Mouse (Mus musculus) hindbrain, embryonic 16.5 days (tissue): ENCODE results near the gene Cd207. TPM values are rescaled to one million over a fixed set of nuclear protein-coding genes. Genes with fewer than 3 reads are reported as not detected.

Experiments
- ATAC-seq: fragments of 200-750 bp; cut with Nextera tagmentation; 2 replicates; pipeline ENCODE4 v1.8.0; 2017; ENCODE audit warnings: moderate TSS enrichment, moderate library complexity
- H3K27ac ChIP-seq: fragments of 300-500 bp; sonication (generic); 2 replicates; pipeline ENCODE4 v1.5.1; 2014; ENCODE audit warnings: low read depth, mild to moderate bottlenecking, control low read depth, low read length, moderate library complexity
- H3K27me3 ChIP-seq: fragments of 300-500 bp; sonication (generic); replicated peaks from 2 replicates; pipeline ENCODE4 v1.6.1; 2014; ENCODE audit warnings: low read length; ENCODE audit not compliant: control insufficient read depth, insufficient read depth
- H3K36me3 ChIP-seq: fragments of 300-500 bp; sonication (generic); 2 replicates; pipeline ENCODE4 v1.6.1; 2014; ENCODE audit warnings: mild to moderate bottlenecking, low read length, moderate library complexity, mixed read lengths; ENCODE audit not compliant: control insufficient read depth, insufficient read depth
- H3K4me1 ChIP-seq: fragments of 300-500 bp; sonication (generic); 2 replicates; pipeline ENCODE4 v1.6.1; 2014; ENCODE audit warnings: low read depth, low read length; ENCODE audit not compliant: control insufficient read depth, insufficient read depth
- H3K4me2 ChIP-seq: fragments of 300-500 bp; sonication (generic); 2 replicates; pipeline ENCODE4 v1.6.1; 2014; ENCODE audit warnings: mild to moderate bottlenecking, low read length, control low read depth, moderate library complexity
- H3K4me3 ChIP-seq: fragments of 300-500 bp; sonication (generic); 2 replicates; pipeline ENCODE4 v1.5.1; 2014; ENCODE audit warnings: mild to moderate bottlenecking, low read length, control low read depth, moderate library complexity
- H3K9ac ChIP-seq: fragments of 300-500 bp; sonication (generic); 2 replicates; pipeline ENCODE4 v1.6.1; 2014; ENCODE audit warnings: low read depth, mild to moderate bottlenecking, control low read depth, low read length, moderate library complexity
- H3K9me3 ChIP-seq: fragments of 300-500 bp; sonication (generic); 2 replicates; pipeline ENCODE4 v1.6.1; 2014; ENCODE audit warnings: mild to moderate bottlenecking, low read length, moderate library complexity; ENCODE audit not compliant: control insufficient read depth
- WGBS: fragments of 180-500 bp; shearing (Covaris S2); extraction: QIAGEN DNeasy Blood & Tissue Kit; methylation state at CpG from one replicate; pipeline ENCODE4 v1.1.7; 2014; 5-methylcytosine and 5-hydroxymethylcytosine counted together
- polyA plus RNA-seq: library from polyadenylated mRNA; unstranded; fragments of >200 nt; fragmentation: Nextera tagmentation; extraction: Ambion mirVana; gene quantifications from 2 replicates; pipeline ENCODE4 v1.2.1, GENCODE M21; 2015

Gene Cd207
- not detected in 2 replicates for polyA plus RNA-seq

DNA sequence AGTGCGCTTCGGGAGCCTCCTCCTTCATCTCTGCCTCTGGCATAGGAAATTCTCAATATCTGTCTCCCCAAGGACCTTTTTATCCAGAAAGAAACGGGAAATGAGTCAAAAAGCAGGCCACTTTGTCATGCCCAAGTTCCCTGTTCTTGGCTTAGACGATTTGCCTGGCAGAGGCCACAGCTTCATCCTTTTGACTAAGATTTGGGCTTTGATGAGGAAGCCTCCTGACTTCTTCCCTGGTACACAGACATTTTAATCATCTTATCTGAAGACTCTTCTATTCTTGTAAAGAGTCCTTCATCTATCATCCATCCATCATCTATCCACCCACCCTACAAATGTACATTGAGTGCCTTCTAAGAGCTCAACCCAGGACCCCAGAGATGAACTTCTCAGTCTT is at the start of gene Cd207:
Gene Cd207, minus strand, starts transcription at position 101 of the 400 bp plus-strand sequence.
- no peaks in the 10 kb centered on the region for H3K4me1 ChIP-seq
- no peak within 1 kb of the TSS for H3K9ac ChIP-seq
- no peak within 1 kb of the TSS for H3K4me2 ChIP-seq
- H3K36me3 ChIP-seq: no peaks in the 10 kb centered on the region
- H3K27me3 ChIP-seq: no peaks in the 10 kb centered on the region
- H3K4me3 ChIP-seq: no peak within 1 kb of the TSS
- no peaks in the 10 kb centered on the region for H3K9me3 ChIP-seq
- WGBS: 76% methylated on average over 4 of the region's 4 CpGs
- H3K27ac ChIP-seq: no peak within 1 kb of the TSS
- no peak for ATAC-seq

DNA sequence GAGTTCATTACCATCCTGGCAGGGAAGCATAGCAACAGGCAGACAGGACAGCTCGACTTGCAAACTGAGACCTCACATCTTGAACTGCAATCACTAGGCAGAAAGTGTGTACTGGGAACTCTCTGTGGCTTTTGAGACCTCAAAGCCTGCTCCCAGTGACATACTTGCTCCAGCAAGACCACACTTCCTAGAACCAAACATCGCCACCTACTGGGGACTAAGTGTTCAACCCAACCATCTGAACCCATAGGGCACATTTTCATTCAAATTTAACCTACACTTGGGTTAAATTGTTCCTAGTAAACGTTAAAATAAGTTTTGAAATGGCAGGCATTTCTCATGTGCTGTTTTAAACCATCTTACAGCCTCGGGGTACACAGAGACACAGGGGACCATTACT is 49.5 kb upstream of the Cd207 start:
- Histone ChIP-seq H3K4me2 (no peak overlapping the region), H3K27ac (no peak overlapping the region), H3K9me3 (no peaks in the 10 kb centered on the region), H3K4me3 (no peak overlapping the region), H3K27me3 (peaks cover 10% of the 10 kb centered on the region), H3K9ac (no peak overlapping the region), H3K36me3 (no peaks in the 10 kb centered on the region), H3K4me1 (no peaks in the 10 kb centered on the region)
- no peak for ATAC-seq
- 42% methylated on average over 4 of the region's 4 CpGs for WGBS

DNA sequence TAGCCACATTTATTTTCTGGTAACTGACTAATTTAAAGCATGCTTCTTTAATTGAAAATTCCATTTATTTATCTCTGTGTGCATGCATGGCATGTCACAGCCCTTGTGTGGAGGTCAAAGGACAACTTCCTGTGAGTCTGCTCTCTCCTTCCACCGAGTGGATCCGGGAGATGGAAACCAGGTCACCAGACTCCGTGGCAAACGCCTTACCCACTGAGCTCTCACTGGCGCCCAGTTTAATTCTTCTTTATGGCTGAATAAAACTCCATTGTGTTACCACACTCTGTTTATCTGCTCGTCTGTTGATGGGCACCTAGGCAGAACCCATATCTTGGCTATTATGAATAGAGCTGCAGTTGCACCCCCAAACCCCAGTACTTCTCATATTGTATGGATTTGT is 44.9 kb upstream of the Cd207 start:
- no peak for ATAC-seq
- no peaks in the 10 kb centered on the region for H3K36me3 ChIP-seq
- H3K4me2 ChIP-seq: no peak overlapping the region
- H3K9ac ChIP-seq: no peak overlapping the region
- no peak overlapping the region for H3K27ac ChIP-seq
- H3K4me3 ChIP-seq: no peak overlapping the region
- 29% methylated on average over 6 of the region's 6 CpGs for WGBS
- H3K27me3 ChIP-seq: peaks cover 52% of the 10 kb centered on the region
- no peaks in the 10 kb centered on the region for H3K4me1 ChIP-seq
- H3K9me3 ChIP-seq: no peaks in the 10 kb centered on the region

DNA sequence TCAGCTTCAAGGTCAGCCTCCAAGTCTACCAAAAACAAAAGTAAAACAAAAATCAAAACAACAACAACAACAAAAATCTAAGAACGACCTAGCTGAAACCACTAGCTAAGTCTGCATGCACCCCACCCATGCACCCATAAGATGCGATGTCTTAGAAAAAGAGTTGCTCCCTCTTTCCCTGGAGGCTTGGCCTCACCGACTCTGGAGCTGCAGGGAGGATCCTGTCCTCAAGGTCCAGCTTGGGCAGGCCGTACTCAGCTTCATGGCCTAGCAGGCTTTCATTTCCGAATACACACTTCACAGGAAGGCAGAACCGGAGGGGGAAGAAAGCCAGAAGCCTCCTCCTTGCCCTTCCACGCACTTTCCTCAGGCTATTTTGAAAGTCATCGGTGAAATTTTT is 39.4 kb upstream of the Cd207 start:
- Histone ChIP-seq H3K27ac (no peak overlapping the region), H3K36me3 (no peaks in the 10 kb centered on the region), H3K4me1 (peaks cover 1% of the 10 kb centered on the region), H3K9me3 (no peaks in the 10 kb centered on the region), H3K4me3 (no peak overlapping the region), H3K4me2 (no peak overlapping the region), H3K9ac (no peak overlapping the region), H3K27me3 (peaks cover 82% of the 10 kb centered on the region)
- ATAC-seq: no peak
- 2% methylated on average over 8 of the region's 8 CpGs for WGBS

DNA sequence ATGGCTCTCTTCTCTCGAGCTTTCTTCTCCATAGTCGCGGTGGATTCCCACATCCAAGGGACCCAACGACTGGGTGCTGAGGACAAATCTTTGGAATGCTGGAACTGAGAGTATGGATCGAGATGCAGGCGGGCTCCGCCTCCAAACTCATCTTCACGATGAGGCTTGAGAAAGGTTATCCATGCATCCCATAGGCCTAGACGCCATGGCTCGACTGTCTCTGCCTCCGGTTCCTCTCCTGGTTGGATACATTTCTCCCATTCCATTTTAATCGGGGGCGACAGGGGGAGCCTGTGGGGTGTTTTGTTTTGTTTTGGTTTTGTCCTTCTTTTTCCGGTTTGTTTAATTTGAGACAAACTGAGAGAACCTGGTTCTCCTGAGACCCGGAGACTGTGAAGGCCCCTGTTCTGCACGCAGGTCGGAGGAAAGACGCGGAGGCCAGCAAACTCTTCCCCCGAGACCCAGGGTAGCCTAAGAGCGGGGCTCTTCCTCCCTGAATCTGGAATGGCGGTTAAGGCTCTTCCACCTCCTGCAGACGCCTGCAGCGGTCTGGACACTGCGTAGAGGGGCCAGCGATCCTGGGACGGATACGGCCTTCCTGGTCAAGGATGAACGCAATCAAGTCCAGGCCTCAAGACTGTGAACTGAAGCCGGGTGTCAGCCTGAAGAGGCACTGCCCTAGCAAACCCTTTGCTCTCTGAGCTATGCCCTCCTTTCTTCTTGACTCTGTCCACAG is 38.0 kb upstream of the Cd207 start:
- H3K27me3 ChIP-seq: peaks cover 71% of the 10 kb centered on the region
- no peaks in the 10 kb centered on the region for H3K9me3 ChIP-seq
- ATAC-seq: no peak
- H3K4me1 ChIP-seq: peaks cover 9% of the 10 kb centered on the region
- WGBS: 2% methylated on average over 30 of the region's 30 CpGs
- no peak overlapping the region for H3K4me3 ChIP-seq
- H3K27ac ChIP-seq: no peak overlapping the region
- no peak overlapping the region for H3K4me2 ChIP-seq
- no peaks in the 10 kb centered on the region for H3K36me3 ChIP-seq
- no peak overlapping the region for H3K9ac ChIP-seq

DNA sequence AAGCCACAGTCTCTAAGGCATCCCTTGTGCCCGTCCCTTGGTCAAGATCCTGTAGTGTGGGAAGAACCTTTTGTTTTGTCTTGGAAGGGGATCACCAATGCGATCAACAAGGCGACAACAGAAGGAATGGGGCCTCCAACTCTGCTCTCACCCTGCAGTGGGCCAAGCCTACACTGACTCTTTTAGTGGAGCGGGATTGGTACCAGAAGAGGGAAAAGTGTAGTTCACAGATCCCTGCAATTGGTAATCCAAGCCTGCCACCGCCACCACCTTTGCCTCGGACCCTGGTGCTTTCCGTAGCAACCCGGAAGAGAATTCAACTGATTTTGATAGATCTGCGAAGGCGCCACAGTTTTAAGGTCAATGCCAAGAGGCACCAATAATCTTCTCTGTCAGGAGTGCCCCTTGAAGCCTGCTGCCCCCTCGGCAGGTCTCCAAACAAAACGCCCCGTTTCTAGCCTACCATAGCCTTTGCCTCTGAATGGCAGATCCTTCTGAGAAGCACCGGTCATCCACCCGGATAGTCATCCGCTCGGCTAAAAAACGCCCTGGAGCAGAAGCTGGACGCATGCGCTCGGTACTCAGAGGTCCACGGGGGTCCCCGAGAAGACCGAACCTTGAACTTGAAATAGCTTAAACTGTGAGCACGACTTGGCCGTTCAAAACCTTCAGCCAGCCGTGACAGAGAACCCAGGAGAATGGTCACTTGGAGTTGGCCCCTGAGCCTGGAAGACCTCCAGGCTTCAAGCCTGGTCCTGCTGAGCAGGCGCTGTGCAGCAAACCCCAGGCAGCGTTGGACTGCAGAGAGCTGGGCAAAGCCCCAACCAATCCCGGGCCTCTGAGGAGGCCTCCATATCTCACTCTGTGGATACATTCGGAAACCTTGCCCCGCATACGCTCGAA is 36.8 kb upstream of the Cd207 start:
- Histone ChIP-seq H3K9me3 (no peaks in the 10 kb centered on the region), H3K27me3 (peaks cover 70% of the 10 kb centered on the region), H3K4me1 (peaks cover 9% of the 10 kb centered on the region), H3K27ac (no peak overlapping the region), H3K4me2 (no peak overlapping the region; the same call in 1 of the 2 replicates), H3K36me3 (no peaks in the 10 kb centered on the region), H3K9ac (no peak overlapping the region), H3K4me3 (no peak overlapping the region; the same call in 1 of the 2 replicates)
- ATAC-seq: no peak
- WGBS: 1% methylated on average over 34 of the region's 34 CpGs

DNA sequence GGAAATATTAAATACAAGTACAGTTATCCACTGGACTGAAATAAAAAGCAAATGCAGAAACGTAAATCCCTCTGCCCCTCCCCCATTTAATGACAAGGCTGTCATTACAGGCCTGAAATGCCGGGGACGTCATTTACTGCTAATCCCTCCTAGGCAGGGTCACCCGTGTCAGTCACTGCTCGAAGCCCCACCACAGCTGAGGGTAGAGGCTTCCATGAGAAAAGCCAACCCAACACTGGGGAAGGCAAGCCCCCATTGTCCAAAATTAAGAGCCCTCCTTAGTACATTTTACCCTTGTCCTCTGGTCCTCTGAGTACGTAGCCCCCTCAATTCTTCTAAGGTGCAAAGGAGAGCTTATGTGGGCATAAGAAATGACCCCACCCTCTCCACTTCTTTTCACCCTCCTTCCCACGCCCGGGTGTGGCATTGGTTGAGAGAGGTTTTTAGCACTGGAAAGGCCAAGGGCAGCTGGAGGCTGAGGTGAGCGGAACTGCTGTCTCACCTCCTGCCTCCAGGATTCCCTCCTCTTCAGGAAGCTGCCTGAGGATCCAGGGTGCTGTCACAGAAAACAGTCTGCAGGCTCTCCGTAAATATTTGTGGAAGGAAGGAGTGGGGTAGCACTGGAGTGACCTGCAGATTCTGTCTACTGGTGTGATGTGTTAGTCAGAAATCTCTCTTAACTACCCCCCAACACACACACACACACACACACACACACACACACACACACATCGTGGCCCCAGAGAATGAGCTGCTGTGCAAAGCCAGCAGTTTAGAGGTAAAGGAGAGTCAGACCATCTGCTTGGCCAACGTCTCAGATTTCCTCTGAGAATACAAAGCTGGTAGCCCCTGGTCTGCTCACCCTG is 35.8 kb upstream of the Cd207 start:
- H3K9me3 ChIP-seq: no peaks in the 10 kb centered on the region
- peaks cover 9% of the 10 kb centered on the region for H3K4me1 ChIP-seq
- no peak overlapping the region for H3K27ac ChIP-seq
- no peak overlapping the region for H3K9ac ChIP-seq
- H3K4me3 ChIP-seq: no peak overlapping the region
- peaks cover 72% of the 10 kb centered on the region for H3K27me3 ChIP-seq
- WGBS: 7% methylated on average over 12 of the region's 12 CpGs
- H3K36me3 ChIP-seq: no peaks in the 10 kb centered on the region
- no peak for ATAC-seq
- H3K4me2 ChIP-seq: no peak overlapping the region

DNA sequence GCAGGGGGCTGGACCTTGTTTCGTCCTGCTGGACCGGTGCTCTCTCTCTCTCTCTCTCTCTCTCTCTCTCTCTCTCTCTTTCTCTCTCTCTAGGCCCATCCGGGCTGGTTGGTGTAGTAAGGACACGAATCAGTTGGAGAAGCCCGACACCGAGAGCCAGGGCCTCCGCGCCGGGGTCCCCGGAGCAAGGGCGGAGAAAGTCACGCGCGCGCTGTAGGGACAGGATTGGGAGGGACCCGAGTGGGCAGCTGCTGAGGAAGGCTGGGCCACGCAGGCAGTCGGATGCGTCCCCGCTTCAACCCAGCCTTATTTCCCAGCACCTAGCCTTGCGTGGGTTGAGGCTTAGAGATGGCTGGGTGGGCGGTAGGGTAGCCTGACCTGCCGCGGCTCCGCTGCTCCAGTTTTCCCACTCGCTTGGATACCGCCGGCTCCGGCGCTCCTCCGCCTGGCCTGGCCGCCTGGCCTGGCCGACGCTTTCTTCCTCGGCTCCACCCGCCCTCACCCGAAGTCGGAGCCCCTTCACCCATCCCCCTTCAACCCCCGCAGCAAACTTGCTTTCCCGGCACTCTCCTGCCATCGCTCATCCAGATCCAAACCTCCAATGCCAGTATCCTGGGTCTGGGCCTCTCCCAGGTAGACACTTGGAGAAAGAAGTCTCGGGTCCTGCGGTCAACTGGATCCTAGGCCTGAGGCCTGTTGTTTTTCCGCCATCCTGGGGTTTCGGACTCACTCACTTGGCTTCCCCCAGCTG is 34.2 kb upstream of the Cd207 start:
- 0 out of 2 replicates have a peak overlapping the region, but pooled peaks have one; percentile 1 for H3K4me3 ChIP-seq
- H3K36me3 ChIP-seq: no peaks in the 10 kb centered on the region
- WGBS: 2% methylated on average over 45 of the region's 45 CpGs
- no peaks in the 10 kb centered on the region for H3K9me3 ChIP-seq
- no peak overlapping the region for H3K9ac ChIP-seq
- peaks cover 9% of the 10 kb centered on the region for H3K4me1 ChIP-seq
- peak overlapping the region; percentile 54 for H3K4me2 ChIP-seq
- no peak overlapping the region for H3K27ac ChIP-seq
- peaks cover 74% of the 10 kb centered on the region for H3K27me3 ChIP-seq
- no peak for ATAC-seq
